Mouse (Mus musculus) adrenal gland, adult (tissue): Measurements from ENCODE around the gene Ypel1.

ENCODE experiments used
- DNase-seq, 2 experiments: peaks; one replicate each; pipeline ENCODE4 v3.0.0; 2022 to 2023; ENCODE audit warnings: low spot score in 1 of 2; ENCODE audit not compliant: inconsistent age in 2 of 2

Gene Ypel1

GRCm38 (mm10) chr16:17086241-17086640, 16.7 kb downstream of the Ypel1 start:
- peak in 1 of 2 experiments; percentile 70 for DNase-seq

- no peak for DNase-seq
Measured at GRCm38 (mm10) chr16:17086669-17087193, 17.2 kb downstream of the Ypel1 start.

DNA sequence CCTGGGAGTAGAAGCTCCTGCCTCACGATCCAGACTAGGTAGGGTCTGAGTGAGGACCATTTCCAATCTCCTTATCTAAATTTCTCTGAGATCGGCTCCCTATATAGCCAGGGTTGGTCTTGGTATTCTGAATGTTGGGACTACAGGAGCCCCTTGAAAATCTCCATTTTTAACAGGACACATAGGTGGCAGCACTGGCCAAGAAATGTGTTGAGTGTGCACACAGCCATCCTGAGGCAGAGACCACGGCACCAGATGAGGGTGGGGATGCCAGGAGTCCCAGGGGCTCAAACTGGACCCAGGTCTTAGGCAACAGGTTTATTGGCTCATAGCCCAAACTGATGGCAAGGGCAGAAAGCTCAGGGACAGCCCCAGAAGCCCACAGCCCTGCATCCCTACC, 18.9 kb downstream of the Ypel1 start:
- no peak for DNase-seq

GRCm38 (mm10) chr16:17096938-17097337, 27.4 kb downstream of the Ypel1 start:
- DNase-seq: no peak

DNA sequence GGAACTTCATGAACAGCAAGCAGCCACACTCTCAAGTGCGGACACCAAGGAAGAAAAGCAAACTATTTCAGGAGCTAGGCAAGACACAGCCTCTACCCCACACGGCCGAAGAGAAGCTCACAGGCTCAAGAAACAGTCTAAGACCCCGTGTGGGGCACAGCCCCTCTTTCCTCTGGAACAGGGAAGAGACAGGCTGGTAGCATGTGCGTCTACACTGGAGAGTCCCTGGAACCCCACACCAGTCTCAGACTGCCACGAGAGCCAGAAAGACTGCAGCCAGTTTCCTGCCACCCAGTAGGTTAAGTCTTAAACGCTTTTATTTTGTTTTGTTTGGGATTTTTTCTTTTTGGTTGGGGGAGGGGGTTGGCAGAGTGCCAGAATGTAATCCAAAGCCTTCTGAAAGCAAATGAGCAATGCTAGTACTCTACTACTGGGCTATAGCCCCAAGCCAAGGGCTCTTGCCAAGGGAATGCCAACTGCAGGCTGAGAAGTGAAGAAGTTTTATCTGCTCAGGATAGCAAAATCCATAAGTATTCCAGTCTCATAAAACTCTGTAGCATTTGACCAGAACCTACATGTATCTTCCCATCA, 33.2 kb downstream of the Ypel1 start:
- DNase-seq: no peak

- DNase-seq: no peak
Measured at GRCm38 (mm10) chr16:17104600-17104999, 35.1 kb downstream of the Ypel1 start.

GRCm38 (mm10) chr16:17110771-17111743, 41.6 kb downstream of the Ypel1 start, which contains the start of gene Ppil2:
TSS of gene Ppil2 (minus strand) at chr16:17111257.
- peak; percentile 75 to 92 for DNase-seq

- no peak for DNase-seq
Measured at GRCm38 (mm10) chr16:17117309-17117799, 47.9 kb downstream of the Ypel1 start.

GRCm38 (mm10) chr16:17121569-17121968, 52.1 kb downstream of the Ypel1 start:
- no peak for DNase-seq

GRCm38 (mm10) chr16:17124119-17124870, 54.8 kb downstream of the Ypel1 start:
- DNase-seq: no peak

DNA sequence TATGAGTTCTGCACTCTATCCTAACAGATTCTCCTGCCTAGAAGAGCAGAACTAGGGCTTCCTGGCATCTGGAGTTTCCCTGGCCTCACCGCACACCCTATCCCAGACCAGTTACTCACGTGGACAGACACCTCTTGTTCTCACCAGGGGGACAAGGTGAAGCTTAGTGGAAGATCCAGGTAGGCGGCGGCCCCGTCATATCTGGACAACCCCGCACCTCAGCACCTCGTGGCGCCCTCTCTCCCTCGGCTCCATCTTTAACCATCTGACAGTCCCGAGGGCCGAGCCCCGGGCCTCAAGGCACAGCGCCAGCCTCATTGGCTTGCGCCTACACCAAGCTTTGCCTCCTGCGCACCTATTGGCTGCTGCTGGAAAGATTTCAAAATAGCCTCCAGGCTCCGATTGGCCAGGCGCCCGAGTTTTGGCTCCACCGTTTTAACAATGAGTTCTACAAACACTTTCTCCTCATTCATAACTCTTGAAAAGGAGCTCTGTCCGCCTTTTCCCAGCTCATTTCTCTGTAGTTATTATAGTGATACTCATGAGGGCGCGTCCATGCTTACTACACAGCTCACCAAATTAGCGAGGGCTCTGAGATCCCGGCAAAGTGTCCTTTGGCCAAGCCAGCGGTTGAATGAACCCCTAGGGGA, 55.5 kb downstream of the Ypel1 start, which contains the start of gene 2610318N02Rik:
2610318N02Rik (minus strand) TSS at position 297 of the 650 bp plus-strand sequence.
- peak; percentile 77 to 93 for DNase-seq

DNA sequence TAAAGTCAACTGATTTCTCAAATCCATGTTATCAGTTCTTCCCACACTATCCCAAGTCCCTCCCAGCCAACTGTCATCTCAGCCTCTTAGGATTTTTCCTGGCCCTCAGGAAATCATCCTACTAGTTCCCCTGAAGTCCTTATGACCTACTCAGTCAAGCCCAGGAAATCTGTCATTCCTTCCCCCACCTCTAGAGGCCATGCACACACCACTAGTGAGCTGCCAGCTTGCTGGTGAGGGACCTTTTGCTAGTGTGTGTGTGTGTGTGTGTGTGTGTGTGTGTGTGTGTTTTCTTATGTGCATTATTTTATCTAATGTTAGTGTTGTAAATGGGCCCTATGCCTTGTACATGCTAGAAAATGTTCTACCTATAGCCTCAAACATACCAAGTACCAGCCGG, 57.8 kb downstream of the Ypel1 start:
- peak; percentile 35 to 79 for DNase-seq

- DNase-seq: no peak
Measured at GRCm38 (mm10) chr16:17131191-17132088, 61.9 kb downstream of the Ypel1 start.

DNA sequence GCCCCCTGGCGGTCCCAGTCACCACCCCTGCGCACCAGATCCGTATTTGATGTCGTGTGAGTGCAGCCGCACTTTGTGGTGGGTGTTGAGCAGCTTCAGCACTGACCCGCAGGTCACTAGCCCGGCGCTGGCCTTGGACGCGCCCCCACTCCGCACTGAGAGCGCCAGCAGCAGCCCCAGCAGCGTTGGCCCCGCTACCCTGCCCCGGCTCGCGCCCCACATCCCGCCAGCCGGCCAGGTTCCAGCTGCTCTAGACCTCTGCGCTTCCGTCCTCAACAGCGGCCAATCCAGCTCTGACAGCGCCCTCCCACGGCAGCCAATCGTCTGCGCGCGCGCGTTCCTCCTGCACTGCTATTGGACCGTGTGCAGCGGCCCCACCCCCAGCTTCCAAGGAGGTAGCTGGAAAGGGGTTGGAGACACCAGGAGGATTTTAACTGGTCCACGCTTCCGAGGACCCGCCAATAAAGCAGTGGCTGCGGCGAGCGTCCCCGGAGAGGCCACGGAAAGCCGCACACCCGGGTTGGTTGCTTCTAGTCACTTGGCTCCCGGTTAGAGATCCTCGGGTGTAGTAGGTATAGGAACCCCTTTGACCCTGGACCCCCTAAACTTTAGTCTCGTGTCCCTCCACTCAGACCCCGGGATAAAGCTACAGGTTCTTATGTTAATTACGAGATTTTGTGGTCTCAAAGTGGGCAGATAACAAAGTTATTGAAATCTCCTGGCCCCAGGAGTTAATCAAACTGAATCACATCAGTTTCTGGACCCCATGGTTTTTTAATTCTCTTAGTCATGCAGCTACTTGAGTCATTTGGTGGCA, 62.8 kb downstream of the Ypel1 start, which contains the start of gene Sdf2l1:
Sdf2l1 (minus strand) TSS at position 295 of the 817 bp plus-strand sequence.
- DNase-seq: peak; percentile 97 to 99

GRCm38 (mm10) chr16:17132906-17133200, 63.4 kb downstream of the Ypel1 start:
- DNase-seq: no peak
